Mouse (Mus musculus) bone marrow, adult 2 months (tissue): ENCODE results near the gene Sult3a2.

Source experiments
- CTCF ChIP-seq: fragments of 200-500 bp; IDR thresholded peaks from 2 replicates; pipeline ENCODE4 v1.5.1; 2011; ENCODE audit warnings: low read length, control low read depth; ENCODE audit not compliant: control insufficient read depth, insufficient read depth
- POLR2A ChIP-seq: fragments of 200-500 bp; IDR thresholded peaks from 2 replicates; pipeline ENCODE4 v1.6.1; 2011; ENCODE audit warnings: low read depth, mild to moderate bottlenecking, control low read depth, low read length, borderline replicate concordance; ENCODE audit not compliant: control insufficient read depth

- no peak for TF ChIP-seq POLR2A
- no peak for TF ChIP-seq CTCF
Observed at GRCm38 (mm10) chr10:33721827-33722438, 64.6 kb downstream of the Sult3a2 start.
